Mouse (Mus musculus) small intestine, adult 2 months (tissue): ENCODE data around the gene C130050O18Rik.

Experiments used
- CTCF ChIP-seq: fragments of 200-500 bp; IDR thresholded peaks from 2 replicates; pipeline ENCODE4 v1.5.1; 2012; ENCODE audit warnings: low read depth, mild to moderate bottlenecking, control low read depth, inconsistent platforms, low read length, moderate library complexity, mixed read lengths; ENCODE audit not compliant: insufficient replicate concordance, insufficient read length; ENCODE audit errors: extremely low read depth
- POLR2A ChIP-seq: fragments of 200-500 bp; IDR thresholded peaks from 2 replicates; pipeline ENCODE4 v1.6.1; 2012; ENCODE audit warnings: low read depth, mild to moderate bottlenecking, control low read depth, inconsistent platforms, low read length, moderate library complexity

- TF ChIP-seq POLR2A (0 out of 2 replicates have a peak, but pooled peaks have one; percentile 30), CTCF (no peak)
These were observed 27.4 kb upstream of the C130050O18Rik start, which contains the start of gene Gpr146 for GRCm38 (mm10) chr5:139377468-139378270.
